Mouse (Mus musculus): ENCODE measurements around the gene Inha.

The Inha gene

DNA sequence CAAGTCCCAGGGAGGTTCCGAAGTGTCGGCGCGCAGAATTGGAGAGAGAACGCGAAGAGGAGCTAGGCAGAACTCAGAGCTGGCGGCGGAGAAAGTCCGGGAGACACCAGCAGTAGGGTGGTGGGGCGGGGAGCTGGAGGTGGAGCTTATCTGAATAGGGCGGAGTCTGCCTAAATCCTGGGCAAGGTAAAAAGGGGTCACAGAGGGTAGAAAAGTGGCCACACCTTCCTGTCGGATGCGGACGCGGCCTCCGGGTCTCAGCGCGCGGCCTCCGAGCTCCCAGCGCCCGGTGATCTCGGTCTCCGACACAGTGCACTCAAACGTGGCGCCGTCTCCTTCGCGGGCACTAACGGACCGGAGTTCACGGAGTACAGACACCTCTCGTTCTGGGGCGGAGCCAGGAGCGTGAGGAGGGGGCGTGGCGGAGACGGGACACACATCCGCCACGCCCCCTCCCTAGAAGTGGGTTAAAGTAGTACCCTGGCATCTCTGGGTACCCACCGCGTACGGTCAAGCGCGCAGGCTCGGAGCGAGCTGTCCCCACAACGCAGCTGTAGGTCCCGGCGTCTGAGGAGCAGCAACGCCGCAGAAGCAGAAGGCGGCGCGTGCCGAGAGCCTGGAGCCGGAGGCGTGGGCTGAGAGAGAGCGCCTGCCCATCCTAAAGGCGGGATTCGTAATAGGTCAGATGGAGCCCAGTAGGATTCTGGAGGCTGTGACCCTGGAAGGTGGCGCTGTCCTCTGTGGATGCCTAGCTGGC lies 19.3 kb upstream of the Inha start:
- DNase-seq (ENCODE audit: low read depth in 2 of 2, low spot score in 2 of 2), result peak; percentile 40 to 51

- no peak for DNase-seq (ENCODE audit: low read depth in 2 of 2, low spot score in 2 of 2)
Observed at GRCm38 (mm10) chr1:75490785-75491551, 15.9 kb upstream of the Inha start.

DNA sequence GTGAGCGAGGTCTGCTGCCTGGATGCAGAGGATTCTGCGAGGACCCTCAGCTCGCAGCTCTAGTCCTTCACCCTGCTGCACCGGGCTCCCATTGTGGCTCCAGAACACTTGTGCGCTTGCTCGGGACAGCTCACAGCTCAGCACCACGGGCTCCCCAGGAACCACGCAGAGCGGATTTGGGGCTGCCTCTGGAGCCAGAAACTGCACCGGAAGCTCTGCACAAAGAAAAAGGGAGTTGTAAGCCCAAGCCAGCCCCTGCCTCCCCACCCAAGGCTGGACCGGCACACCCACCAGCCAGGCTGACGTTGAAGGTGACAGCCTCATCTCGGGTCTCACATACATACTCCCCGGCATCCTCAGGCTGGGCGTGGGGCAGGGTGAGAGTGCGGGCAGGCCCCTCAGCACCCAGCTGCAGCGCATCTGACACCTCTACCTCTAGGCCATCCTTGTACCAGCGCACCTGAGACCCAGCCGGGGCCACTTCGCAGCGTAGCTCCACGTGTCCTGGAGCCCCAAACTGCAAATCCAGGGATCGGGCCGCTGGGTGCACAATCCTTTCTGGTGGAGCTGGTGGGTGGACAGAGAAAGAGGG lies 14.2 kb upstream of the Inha start:
- DNase-seq (ENCODE audit: low read depth in 2 of 2, low spot score in 2 of 2), result no peak

DNA sequence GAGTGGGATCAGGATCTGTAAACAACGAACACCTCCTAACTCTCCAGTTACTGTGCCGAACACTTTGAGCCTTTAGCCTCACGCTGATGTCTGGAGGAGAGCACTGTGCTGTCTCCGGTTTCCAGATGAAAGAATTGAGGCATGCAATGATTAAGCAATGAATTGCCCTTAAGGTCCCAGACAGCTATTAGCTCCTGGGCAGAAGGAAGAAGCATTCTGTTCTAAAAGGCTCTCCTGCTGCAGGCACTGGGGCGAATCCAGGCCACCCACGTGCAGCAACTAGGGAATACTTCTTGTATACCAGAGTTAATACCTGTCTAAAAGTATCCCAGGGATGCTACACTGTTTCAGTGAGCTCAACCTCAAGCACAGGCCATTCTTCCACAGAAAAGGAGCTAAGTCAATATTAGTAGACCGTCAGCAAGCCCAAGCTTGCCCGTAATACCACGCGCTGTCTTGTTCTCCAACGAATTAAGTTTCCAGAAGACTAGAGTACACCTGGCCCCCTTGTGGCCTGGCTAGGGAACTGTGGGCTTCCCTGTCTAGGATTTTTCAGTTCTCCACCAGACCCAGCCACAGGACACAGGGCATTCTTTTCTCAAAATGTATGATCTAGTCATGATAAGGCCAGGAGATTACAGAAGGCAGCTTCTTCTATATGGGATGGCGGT lies 11.9 kb upstream of the Inha start:
- DNase-seq (ENCODE audit: low read depth in 2 of 2, low spot score in 2 of 2), result peak in 1 of 2 experiments; percentile 28

GRCm38 (mm10) chr1:75498897-75499296 lies 8.0 kb upstream of the Inha start:
- no peak for DNase-seq (ENCODE audit: low read depth in 2 of 2, low spot score in 2 of 2)

DNA sequence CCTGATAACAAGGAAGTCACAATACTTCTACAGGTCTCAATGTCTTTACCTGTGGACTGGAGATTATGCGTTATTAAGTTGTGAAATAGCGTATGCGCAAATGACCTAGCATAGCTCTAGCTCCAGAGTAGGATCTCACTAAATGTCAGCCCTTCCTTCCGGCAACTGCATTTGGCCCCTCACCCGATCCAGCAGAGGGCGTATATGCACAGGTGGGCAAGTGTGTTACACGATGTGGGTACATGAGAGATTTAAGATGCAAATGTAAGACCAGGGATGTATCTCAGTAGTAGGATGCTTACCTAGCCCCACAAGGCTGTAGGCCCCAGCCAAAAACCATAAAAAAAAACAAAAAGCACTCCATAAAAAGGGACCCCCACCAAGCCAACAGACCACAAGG lies 7.4 kb upstream of the Inha start:
- DNase-seq (ENCODE audit: low read depth in 2 of 2, low spot score in 2 of 2), result no peak

DNA sequence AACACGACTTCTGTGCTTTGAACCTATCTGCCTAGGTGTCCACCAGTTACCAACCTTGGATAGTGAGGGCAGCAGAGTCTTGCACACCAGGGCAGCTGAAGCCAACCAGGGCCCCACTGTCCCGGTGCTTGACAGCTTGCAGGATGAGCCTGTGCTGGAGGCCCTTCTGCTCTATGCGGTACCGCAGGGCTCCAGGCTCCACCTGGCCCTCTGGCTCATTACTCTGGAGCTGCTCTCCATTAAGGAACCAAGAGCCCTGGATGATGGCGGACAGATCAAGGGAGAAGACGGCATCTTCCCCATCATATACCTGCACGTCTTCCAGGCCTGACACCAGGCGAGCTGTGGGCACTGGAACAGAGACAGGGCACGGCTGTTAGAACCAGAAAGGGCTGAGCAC lies 5.0 kb upstream of the Inha start:
- DNase-seq (ENCODE audit: low read depth in 2 of 2, low spot score in 2 of 2), result no peak

GRCm38 (mm10) chr1:75502945-75503650 lies 3.8 kb upstream of the Inha start:
- no peak for DNase-seq (ENCODE audit: low read depth in 2 of 2, low spot score in 2 of 2)

GRCm38 (mm10) chr1:75503651-75503980 lies 3.3 kb upstream of the Inha start:
- no peak for DNase-seq (ENCODE audit: low read depth in 2 of 2, low spot score in 2 of 2)

DNA sequence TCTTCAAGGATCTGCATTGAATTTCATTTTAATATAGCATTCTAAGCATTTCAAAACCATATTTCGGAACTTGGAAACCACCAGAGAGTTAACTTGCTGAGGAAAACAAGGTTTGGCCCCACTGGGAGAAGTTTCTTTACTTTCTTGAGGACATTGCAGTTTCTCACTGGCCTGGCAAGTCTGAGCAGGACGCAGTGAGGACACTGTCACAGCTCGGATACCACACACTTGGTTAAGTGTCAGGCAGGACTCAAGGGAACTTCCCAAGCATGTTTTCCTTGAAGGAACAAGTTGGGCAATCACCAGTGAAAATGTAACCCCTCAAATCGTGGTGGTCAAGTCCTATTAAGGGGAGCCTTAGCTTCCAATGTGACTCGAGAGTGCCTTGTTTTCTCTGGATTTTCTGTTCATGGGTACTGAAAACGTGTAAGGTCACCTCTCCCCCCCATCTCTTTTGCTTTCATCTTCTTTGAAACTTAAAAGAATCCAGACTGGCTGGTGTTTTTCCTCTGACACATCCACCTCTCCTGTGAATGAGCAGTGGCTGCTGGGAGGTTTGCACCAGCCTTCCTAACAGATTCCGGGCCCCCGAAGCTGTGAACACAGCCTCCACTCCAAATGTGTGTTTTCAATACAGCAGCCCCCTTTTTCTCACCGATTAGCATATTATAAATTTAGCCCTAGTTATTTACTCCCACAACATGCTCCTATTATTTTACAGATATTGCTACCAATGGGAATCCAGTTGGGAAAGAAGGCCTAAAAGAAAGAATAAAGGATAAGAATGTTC lies 2.4 kb upstream of the Inha start:
- DNase-seq (ENCODE audit: low read depth in 2 of 2, low spot score in 2 of 2), result no peak

GRCm38 (mm10) chr1:75505159-75505955 lies 1.5 kb upstream of the Inha start:
- DNase-seq (ENCODE audit: low read depth in 2 of 2, low spot score in 2 of 2), result peak; percentile 19 to 33

- no peak for DNase-seq (ENCODE audit: low read depth in 2 of 2, low spot score in 2 of 2)
Observed at GRCm38 (mm10) chr1:75505956-75506831, 683 bp upstream of the Inha start, which contains the start of gene Obsl1. Obsl1 (minus strand) TSS chr1:75506452.

GRCm38 (mm10) chr1:75509586-75509985 lies 2.7 kb downstream of the Inha start:
- no peak for DNase-seq (ENCODE audit: low read depth in 2 of 2, low spot score in 2 of 2)

GRCm38 (mm10) chr1:75510154-75510553 lies 3.3 kb downstream of the Inha start:
- no peak for DNase-seq (ENCODE audit: low read depth in 2 of 2, low spot score in 2 of 2)

- DNase-seq (ENCODE audit: low read depth in 2 of 2, low spot score in 2 of 2), result no peak
Observed at GRCm38 (mm10) chr1:75511437-75512210, 4.7 kb downstream of the Inha start.

DNA sequence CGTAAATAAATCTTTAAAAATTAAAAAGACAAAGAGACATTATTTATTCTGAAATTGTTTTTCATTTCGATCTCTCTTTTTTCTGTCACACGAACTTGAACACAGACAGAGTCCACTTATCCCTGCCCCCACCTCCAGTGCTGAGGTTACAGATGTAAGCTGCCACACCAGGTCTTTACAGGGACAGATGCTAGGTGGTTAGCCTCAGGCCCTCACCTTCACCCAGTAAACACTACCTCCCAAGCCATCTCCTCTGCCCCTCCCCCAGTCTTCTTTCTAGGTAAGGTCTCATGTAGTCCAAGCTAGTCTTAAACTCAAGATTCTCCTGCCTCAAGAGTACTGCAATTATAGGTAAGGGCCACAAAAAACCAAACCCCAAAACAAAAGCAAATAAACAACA lies 5.7 kb downstream of the Inha start:
- no peak for DNase-seq (ENCODE audit: low read depth in 2 of 2, low spot score in 2 of 2)

DNA sequence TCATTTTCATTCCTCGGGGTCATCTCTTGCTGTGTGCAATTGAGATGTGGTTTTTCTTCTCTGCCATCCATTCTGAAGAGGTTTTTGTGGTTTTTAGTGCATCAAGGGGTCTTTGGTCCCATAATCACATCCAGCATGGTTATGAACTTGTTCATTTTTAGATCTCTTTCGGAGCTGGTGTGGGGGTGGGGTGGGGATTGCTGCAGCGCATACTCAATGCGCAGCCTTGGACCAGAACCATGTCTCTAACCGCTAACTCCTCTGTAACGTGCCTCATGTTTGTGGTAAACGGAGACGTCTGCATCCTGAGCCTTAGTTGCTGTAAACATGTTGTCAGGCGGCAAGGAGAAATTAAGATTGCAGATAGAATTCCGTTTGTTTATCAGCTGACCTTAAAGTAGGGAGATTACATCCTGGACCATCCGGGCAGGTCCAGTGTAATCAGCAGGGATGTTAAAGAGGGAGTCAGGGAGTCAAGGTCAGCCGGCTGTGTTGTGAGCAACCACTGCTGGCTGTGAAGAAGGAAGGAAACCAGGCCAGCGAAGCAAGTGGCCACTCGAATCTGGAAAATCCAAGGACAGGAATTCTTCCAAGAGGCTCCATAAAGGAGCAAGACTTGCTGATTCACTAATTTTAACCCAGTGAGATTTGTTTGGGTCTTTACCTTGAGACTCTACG lies 10.0 kb downstream of the Inha start:
- DNase-seq (ENCODE audit: low read depth in 2 of 2, low spot score in 2 of 2), result no peak

Measured in CD8-positive naive resting alpha-beta T cell, adult 2 months (primary cell).